Mouse (Mus musculus): Measurements from ENCODE around the gene Rftn2. TPM values are rescaled to one million over a fixed set of nuclear protein-coding genes. Genes with fewer than 3 reads are reported as not detected.
A peak's percentile ranks its signal among the peaks of the same experiment; 100 is the strongest.

The Rftn2 gene
- total RNA-seq, 2 experiments from 2014 or later = 32.0 to 33.8 TPM

GRCm38 (mm10) chr1:55174558-55175034, 52.0 kb downstream of the Rftn2 start:
- DNase-seq (ENCODE audit: extremely low spot score in 1 of 2, low spot score in 1 of 2) = no peak

GRCm38 (mm10) chr1:55173720-55174557, 52.6 kb downstream of the Rftn2 start:
- DNase-seq (ENCODE audit: extremely low spot score in 1 of 2, low spot score in 1 of 2) = no peak

- DNase-seq (ENCODE audit: extremely low spot score in 1 of 2, low spot score in 1 of 2) = no peak
These were observed 54.9 kb downstream of the Rftn2 start for GRCm38 (mm10) chr1:55171361-55172325.

GRCm38 (mm10) chr1:55168591-55168990, 58.0 kb downstream of the Rftn2 start:
- DNase-seq (ENCODE audit: extremely low spot score in 1 of 2, low spot score in 1 of 2) = no peak

GRCm38 (mm10) chr1:55167560-55167959, 59.0 kb downstream of the Rftn2 start:
- DNase-seq (ENCODE audit: extremely low spot score in 1 of 2, low spot score in 1 of 2) = no peak

GRCm38 (mm10) chr1:55164005-55164404, 62.6 kb downstream of the Rftn2 start:
- no peak for DNase-seq (ENCODE audit: extremely low spot score in 1 of 2, low spot score in 1 of 2)

GRCm38 (mm10) chr1:55162781-55163180, 63.8 kb downstream of the Rftn2 start:
- no peak for DNase-seq (ENCODE audit: extremely low spot score in 1 of 2, low spot score in 1 of 2)

- DNase-seq (ENCODE audit: extremely low spot score in 1 of 2, low spot score in 1 of 2) = no peak
These were observed 64.7 kb downstream of the Rftn2 start for GRCm38 (mm10) chr1:55161895-55162294.

GRCm38 (mm10) chr1:55160831-55161638, 65.5 kb downstream of the Rftn2 start:
- peak; percentile 18 to 38 for DNase-seq (ENCODE audit: extremely low spot score in 1 of 2, low spot score in 1 of 2)

- DNase-seq (ENCODE audit: extremely low spot score in 1 of 2, low spot score in 1 of 2) = no peak
These were observed 66.4 kb downstream of the Rftn2 start for GRCm38 (mm10) chr1:55160218-55160617.

GRCm38 (mm10) chr1:55158821-55159220, 67.8 kb downstream of the Rftn2 start:
- DNase-seq (ENCODE audit: extremely low spot score in 1 of 2, low spot score in 1 of 2) = no peak

GRCm38 (mm10) chr1:55158211-55158610, 68.4 kb downstream of the Rftn2 start:
- no peak for DNase-seq (ENCODE audit: extremely low spot score in 1 of 2, low spot score in 1 of 2)

- no peak for DNase-seq (ENCODE audit: extremely low spot score in 1 of 2, low spot score in 1 of 2)
These were observed 69.3 kb downstream of the Rftn2 start for GRCm38 (mm10) chr1:55157329-55157728.

- DNase-seq (ENCODE audit: extremely low spot score in 1 of 2, low spot score in 1 of 2) = peak in 1 of 2 experiments; percentile 48
These were observed 81.0 kb downstream of the Rftn2 start for GRCm38 (mm10) chr1:55145556-55145955.

- no peak for DNase-seq (ENCODE audit: extremely low spot score in 1 of 2, low spot score in 1 of 2)
These were observed 82.2 kb downstream of the Rftn2 start for GRCm38 (mm10) chr1:55144338-55144737.

- DNase-seq (ENCODE audit: extremely low spot score in 1 of 2, low spot score in 1 of 2) = no peak
These were observed 90.7 kb downstream of the Rftn2 start for GRCm38 (mm10) chr1:55135846-55136245.

- no peak for DNase-seq (ENCODE audit: extremely low spot score in 1 of 2, low spot score in 1 of 2)
These were observed 92.3 kb downstream of the Rftn2 start for GRCm38 (mm10) chr1:55134301-55134700.

- no peak for DNase-seq (ENCODE audit: extremely low spot score in 1 of 2, low spot score in 1 of 2)
These were observed 93.4 kb downstream of the Rftn2 start for GRCm38 (mm10) chr1:55133173-55133572.

GRCm38 (mm10) chr1:55132308-55132707, 94.3 kb downstream of the Rftn2 start:
- DNase-seq (ENCODE audit: extremely low spot score in 1 of 2, low spot score in 1 of 2) = no peak

GRCm38 (mm10) chr1:55131424-55132014, 95.1 kb downstream of the Rftn2 start:
- DNase-seq (ENCODE audit: extremely low spot score in 1 of 2, low spot score in 1 of 2) = no peak

All from layer of hippocampus, postnatal 25 days (tissue).